Mouse (Mus musculus) bone marrow, adult 2 months (tissue): ENCODE results near the gene Usp1. TPM values are rescaled to one million over a fixed set of nuclear protein-coding genes. Genes with fewer than 3 reads are reported as not detected.
A peak's percentile ranks its signal among the peaks of the same experiment; 100 is the strongest.

Experiments
- H3K27ac ChIP-seq: fragments of 200-500 bp; 2 replicates; pipeline ENCODE4 v1.5.1; 2012; ENCODE audit warnings: low read depth, mild to moderate bottlenecking, control low read depth, inconsistent platforms, low read length; ENCODE audit not compliant: control insufficient read depth, poor library complexity, insufficient read depth
- H3K4me1 ChIP-seq: fragments of 200-500 bp; 2 replicates; pipeline ENCODE4 v1.6.1; 2011; ENCODE audit warnings: low read length; ENCODE audit not compliant: control insufficient read depth, insufficient read depth
- H3K4me3 ChIP-seq: fragments of 200-500 bp; replicated peaks from 2 replicates; pipeline ENCODE3; 2011; ENCODE audit warnings: mild to moderate bottlenecking, low read depth, low read length, control low read depth; ENCODE audit not compliant: control insufficient read depth
- CTCF ChIP-seq: fragments of 200-500 bp; IDR thresholded peaks from 2 replicates; pipeline ENCODE4 v1.5.1; 2011; ENCODE audit warnings: low read length, control low read depth; ENCODE audit not compliant: control insufficient read depth, insufficient read depth
- POLR2A ChIP-seq: fragments of 200-500 bp; IDR thresholded peaks from 2 replicates; pipeline ENCODE4 v1.6.1; 2011; ENCODE audit warnings: low read depth, mild to moderate bottlenecking, control low read depth, low read length, borderline replicate concordance; ENCODE audit not compliant: control insufficient read depth
- WGBS: fragments of 180-500 bp; shearing (Covaris S2); methylation state at CpG from one replicate; pipeline ENCODE4 v1.1.7; 2018; 5-methylcytosine and 5-hydroxymethylcytosine counted together
- polyA plus RNA-seq: library from polyadenylated mRNA; stranded (reverse); fragments of >200 nt; gene quantifications from 2 replicates; pipeline ENCODE4 v1.2.4, GENCODE M21; 2011; ENCODE audit warnings: low replicate concordance; ENCODE audit not compliant: missing spikeins, insufficient read depth, insufficient read length

The Usp1 gene
- polyA plus RNA-seq = 28.4 and 31.3 TPM in 2 replicates

GRCm38 (mm10) chr4:98923568-98924070, at the start of gene Usp1:
Gene Usp1 (plus strand): TSS chr4:98923810.
- H3K4me3 ChIP-seq = peak within 1 kb of the TSS; percentile 91
- WGBS = under 1% methylated on average over 65 of the region's 67 CpGs

GRCm38 (mm10) chr4:98882706-98883105, 40.9 kb upstream of the Usp1 start:
- WGBS = 56% methylated on average over 3 of the region's 3 CpGs
- H3K4me3 ChIP-seq = no peak overlapping the region

More at GRCm38 (mm10) chr4:98923568-98924070, at the start of gene Usp1:
- peak; percentile 66; the same call in 1 of the 2 replicates for TF ChIP-seq POLR2A
- no peak for TF ChIP-seq CTCF
- peak within 1 kb of the TSS; percentile 100 for H3K27ac ChIP-seq
- H3K4me1 ChIP-seq = peaks cover 4% of the 10 kb centered on the region; the same call in 1 of the 2 replicates

GRCm38 (mm10) chr4:98886377-98886776, 37.2 kb upstream of the Usp1 start:
- no peak overlapping the region for H3K4me3 ChIP-seq
- no peaks in the 10 kb centered on the region for H3K4me1 ChIP-seq
- WGBS = 54% methylated on average over 4 of the region's 4 CpGs
- no peak for TF ChIP-seq CTCF
- TF ChIP-seq POLR2A = no peak
- no peak overlapping the region for H3K27ac ChIP-seq

More at GRCm38 (mm10) chr4:98882706-98883105, 40.9 kb upstream of the Usp1 start:
- no peak for TF ChIP-seq CTCF
- TF ChIP-seq POLR2A = no peak
- Histone ChIP-seq H3K27ac (no peak overlapping the region), H3K4me1 (no peaks in the 10 kb centered on the region)

- Histone ChIP-seq H3K27ac (no peak overlapping the region), H3K4me3 (no peak overlapping the region), H3K4me1 (no peaks in the 10 kb centered on the region)
- 22% methylated on average over 10 of the region's 10 CpGs for WGBS
- TF ChIP-seq POLR2A (no peak), CTCF (no peak)
Measured at GRCm38 (mm10) chr4:98887148-98887547, 36.5 kb upstream of the Usp1 start.

- WGBS = 85% methylated on average over 5 of the region's 5 CpGs
- H3K4me1 ChIP-seq = no peaks in the 10 kb centered on the region
- H3K27ac ChIP-seq = no peak overlapping the region
- no peak overlapping the region for H3K4me3 ChIP-seq
- TF ChIP-seq POLR2A (no peak), CTCF (no peak)
Measured at GRCm38 (mm10) chr4:98910246-98910645, 13.4 kb upstream of the Usp1 start.

GRCm38 (mm10) chr4:98917724-98918123, 5.9 kb upstream of the Usp1 start:
- 86% methylated on average over 2 of the region's 2 CpGs for WGBS
- Histone ChIP-seq H3K4me3 (no peak overlapping the region), H3K27ac (no peak overlapping the region), H3K4me1 (peaks cover 4% of the 10 kb centered on the region; the same call in 1 of the 2 replicates)
- no peak for TF ChIP-seq POLR2A
- no peak for TF ChIP-seq CTCF

- TF ChIP-seq POLR2A = no peak
- no peak for TF ChIP-seq CTCF
- peaks cover 4% of the 10 kb centered on the region; the same call in 1 of the 2 replicates for H3K4me1 ChIP-seq
- H3K4me3 ChIP-seq = no peak overlapping the region
- H3K27ac ChIP-seq = no peak overlapping the region
- WGBS = 88% methylated on average over 1 of the region's 1 CpGs
Measured at GRCm38 (mm10) chr4:98918204-98918603, 5.4 kb upstream of the Usp1 start.

GRCm38 (mm10) chr4:98920896-98921295, 2.7 kb upstream of the Usp1 start:
- Histone ChIP-seq H3K4me1 (peaks cover 4% of the 10 kb centered on the region; the same call in 1 of the 2 replicates), H3K4me3 (no peak overlapping the region), H3K27ac (no peak overlapping the region)
- TF ChIP-seq CTCF (no peak), POLR2A (no peak)
- WGBS = 65% methylated on average over 4 of the region's 4 CpGs

GRCm38 (mm10) chr4:98922061-98922642, 1.5 kb upstream of the Usp1 start:
- Histone ChIP-seq H3K4me1 (peaks cover 4% of the 10 kb centered on the region; the same call in 1 of the 2 replicates), H3K27ac (peak overlapping the region; percentile 88; the same call in 1 of the 2 replicates), H3K4me3 (peak overlapping the region; percentile 86)
- TF ChIP-seq CTCF (no peak), POLR2A (no peak)
- 11% methylated on average over 18 of the region's 18 CpGs for WGBS
